Mouse (Mus musculus) olfactory bulb, adult 2 months (tissue): ENCODE measurements around the gene Tmem40. TPM values are rescaled to one million over a fixed set of nuclear protein-coding genes. Genes with fewer than 3 reads are reported as not detected.

Experiments
- H3K27ac ChIP-seq: fragments of 200-500 bp; 2 replicates; pipeline ENCODE4 v1.5.1; 2012; ENCODE audit warnings: low read depth, low read length; ENCODE audit not compliant: insufficient read depth
- H3K4me1 ChIP-seq: fragments of 200-500 bp; 2 replicates; pipeline ENCODE4 v1.6.1; 2012; ENCODE audit warnings: low read length; ENCODE audit not compliant: control insufficient read depth, insufficient read depth
- H3K4me3 ChIP-seq: fragments of 200-500 bp; 2 replicates; pipeline ENCODE4 v1.5.1; 2012; ENCODE audit warnings: mild to moderate bottlenecking, low read depth, low read length, moderate library complexity; ENCODE audit not compliant: insufficient read depth
- CTCF ChIP-seq: fragments of 200-500 bp; IDR thresholded peaks from 2 replicates; pipeline ENCODE4 v1.5.1; 2012; ENCODE audit warnings: low read depth, mild to moderate bottlenecking, low read length, moderate library complexity; ENCODE audit not compliant: insufficient read depth
- POLR2A ChIP-seq: fragments of 200-500 bp; IDR thresholded peaks from 2 replicates; pipeline ENCODE4 v1.6.1; 2012; ENCODE audit warnings: mild to moderate bottlenecking, low read depth, low read length, moderate library complexity; ENCODE audit not compliant: insufficient read depth
- WGBS: fragments of 180-500 bp; shearing (Covaris S2); methylation state at CpG from one replicate; pipeline ENCODE4 v1.1.7; 2018; 5-methylcytosine and 5-hydroxymethylcytosine counted together
- polyA plus RNA-seq: library from polyadenylated mRNA; stranded (reverse); fragments of >200 nt; gene quantifications from 2 replicates; pipeline ENCODE4 v1.2.4, GENCODE M21; 2012; ENCODE audit warnings: low replicate concordance; ENCODE audit not compliant: missing spikeins, insufficient read depth, insufficient read length

Tmem40 gene
- polyA plus RNA-seq, 1 experiment, result not detected

DNA sequence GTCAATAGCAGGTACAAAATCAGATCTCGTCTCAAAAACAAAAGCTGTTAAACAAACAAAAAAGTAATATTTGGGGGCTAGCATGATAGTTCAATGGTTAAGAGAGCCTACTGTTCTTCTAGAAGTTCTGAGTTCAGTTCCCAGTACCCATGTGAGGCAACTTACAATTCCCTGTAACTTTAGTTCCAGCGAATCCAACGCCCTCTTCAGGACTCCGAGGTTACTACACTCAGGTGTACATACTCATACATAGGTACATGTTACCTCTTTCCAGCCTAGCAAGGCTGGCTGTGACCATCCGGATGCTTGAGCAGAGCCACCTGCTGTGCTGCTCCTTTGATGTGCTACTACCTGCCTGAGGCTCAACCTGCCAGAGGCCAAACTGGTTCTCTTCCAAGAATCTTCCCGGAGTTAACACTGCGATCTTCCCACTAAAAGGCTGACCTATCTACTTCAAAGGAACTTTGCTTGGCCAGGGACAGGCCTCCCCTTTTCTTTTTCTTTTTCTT is 65.4 kb downstream of the Tmem40 start:
- 90% methylated on average over 7 of the region's 7 CpGs for WGBS
- Histone ChIP-seq H3K27ac (no peak overlapping the region), H3K4me3 (no peak overlapping the region), H3K4me1 (peaks cover 19% of the 10 kb centered on the region)
- TF ChIP-seq POLR2A (no peak), CTCF (no peak)

DNA sequence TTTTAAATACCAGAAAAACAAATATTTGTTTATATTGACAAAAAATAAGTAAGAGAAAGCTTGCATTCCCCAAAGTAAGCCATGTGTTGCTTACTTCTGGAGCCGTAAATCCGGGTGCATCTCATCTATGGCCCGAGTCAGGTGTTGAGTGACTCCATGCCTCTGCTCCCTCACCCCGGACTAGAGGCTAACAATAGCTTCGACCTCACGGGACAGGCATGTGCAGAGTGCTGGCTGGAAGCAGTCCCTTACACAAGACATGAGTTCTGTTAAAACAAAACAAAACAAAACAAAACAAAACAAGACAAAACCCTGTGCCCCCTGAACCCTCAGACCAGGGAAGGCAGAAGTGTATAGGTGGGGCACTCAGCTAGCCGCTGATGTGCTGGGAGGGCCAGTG is 67.1 kb downstream of the Tmem40 start:
- no peak overlapping the region; the same call in 1 of the 2 replicates for H3K27ac ChIP-seq
- peaks cover 19% of the 10 kb centered on the region for H3K4me1 ChIP-seq
- no peak overlapping the region for H3K4me3 ChIP-seq
- WGBS, result 43% methylated on average over 7 of the region's 7 CpGs
- no peak for TF ChIP-seq POLR2A
- no peak for TF ChIP-seq CTCF

DNA sequence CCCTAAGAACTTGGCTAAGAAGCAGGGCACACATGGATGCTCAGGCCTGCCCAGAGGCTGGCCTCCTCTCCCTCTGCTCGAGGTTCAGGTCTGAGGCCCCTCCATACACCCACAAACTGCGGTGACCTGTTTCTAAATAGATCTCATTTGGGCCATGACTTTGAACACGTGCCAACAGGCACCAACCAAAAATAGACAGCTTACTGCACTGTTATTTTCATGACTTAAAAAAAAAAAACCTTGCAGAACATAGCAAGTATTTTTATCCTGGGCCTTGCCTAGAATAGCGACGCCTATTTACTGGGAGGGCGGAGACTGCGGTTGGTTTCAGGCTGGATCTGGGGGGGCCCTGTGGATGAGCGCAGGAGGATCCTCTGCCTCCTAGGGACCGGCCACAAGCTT is 67.8 kb downstream of the Tmem40 start:
- Histone ChIP-seq H3K27ac (peak overlapping the region; percentile 53), H3K4me3 (no peak overlapping the region), H3K4me1 (peaks cover 19% of the 10 kb centered on the region)
- WGBS, result 20% methylated on average over 9 of the region's 9 CpGs
- no peak for TF ChIP-seq POLR2A
- no peak for TF ChIP-seq CTCF

DNA sequence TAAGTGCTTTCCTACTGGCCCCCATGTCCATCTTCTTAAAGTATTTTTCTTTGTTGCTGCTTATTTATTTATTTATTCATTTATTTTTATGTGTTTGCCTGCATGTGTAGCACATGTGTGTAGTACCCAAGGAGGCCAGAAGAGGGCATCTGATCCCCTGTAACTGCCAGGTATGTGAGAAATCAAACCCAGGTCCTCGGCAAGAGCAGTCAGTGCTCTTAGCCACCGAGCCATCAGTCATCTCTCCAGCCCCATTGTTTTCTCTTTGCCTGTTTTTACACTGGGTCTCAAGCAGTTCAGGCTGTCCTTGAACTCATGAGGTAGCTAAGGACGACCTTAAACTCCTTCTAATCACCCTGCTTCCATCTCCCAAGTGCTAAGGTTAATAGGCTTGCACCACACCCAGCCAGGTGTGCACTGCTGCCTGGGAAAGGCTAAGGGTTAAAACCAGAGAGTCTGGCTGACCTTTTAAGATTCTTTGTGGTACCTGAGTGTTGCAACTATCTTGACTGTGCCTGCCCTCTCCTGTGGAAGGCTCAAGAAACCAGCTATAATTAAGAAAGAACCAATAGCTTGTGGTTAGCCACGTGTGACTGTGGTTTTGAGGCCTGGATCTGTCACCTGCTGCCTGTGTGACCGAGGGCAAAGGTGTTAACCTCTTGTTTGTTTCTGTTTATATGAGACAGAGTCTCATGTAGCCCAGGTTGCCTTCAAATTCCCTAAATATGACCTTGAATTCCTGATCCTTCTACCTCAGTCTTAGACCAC is 69.1 kb downstream of the Tmem40 start:
- Histone ChIP-seq H3K4me1 (peaks cover 18% of the 10 kb centered on the region), H3K4me3 (no peak overlapping the region), H3K27ac (no peak overlapping the region)
- 77% methylated on average over 5 of the region's 5 CpGs for WGBS
- TF ChIP-seq CTCF (0 out of 2 replicates have a peak, but pooled peaks have one; percentile 13), POLR2A (no peak)

DNA sequence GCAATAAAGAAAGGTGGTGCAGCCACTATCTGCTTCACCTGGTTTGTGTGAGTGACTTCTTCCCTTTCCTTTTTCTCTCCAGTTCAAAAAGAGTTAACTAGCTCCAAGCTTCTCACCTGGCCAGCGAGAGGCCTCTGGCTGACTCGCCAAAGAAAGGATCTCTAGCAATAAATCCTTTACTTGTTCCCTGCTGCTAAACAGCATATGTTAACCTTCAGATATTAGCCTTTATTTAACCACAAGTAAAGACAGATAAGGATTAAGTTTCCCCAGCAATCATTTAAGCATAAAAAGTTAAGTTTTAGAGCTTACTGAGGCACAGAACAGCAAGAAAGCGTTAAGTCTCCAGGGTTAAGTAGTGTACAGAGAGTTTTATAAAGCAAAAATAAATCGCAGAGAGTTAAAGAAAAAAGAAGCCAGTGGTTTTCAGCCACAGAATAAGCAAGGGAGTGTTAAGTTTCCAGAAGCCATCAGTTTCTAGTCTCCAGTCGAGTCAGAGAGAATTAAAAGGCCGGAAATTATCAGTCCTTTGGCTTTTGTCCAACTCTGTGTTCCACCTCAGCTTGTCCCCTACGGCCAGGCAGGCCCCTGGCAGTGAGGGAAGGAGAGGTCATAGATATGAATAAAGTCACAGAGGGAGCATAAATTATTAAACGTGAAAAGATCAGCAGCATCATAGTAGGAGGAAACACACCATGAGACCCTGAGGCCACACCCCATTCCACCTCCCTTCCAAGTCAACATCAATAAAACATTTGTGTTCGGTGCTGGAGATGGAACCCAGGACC is 69.9 kb downstream of the Tmem40 start:
- no peak overlapping the region for H3K4me3 ChIP-seq
- no peak overlapping the region for H3K27ac ChIP-seq
- WGBS, result 64% methylated on average over 9 of the region's 9 CpGs
- H3K4me1 ChIP-seq, result peaks cover 15% of the 10 kb centered on the region
- TF ChIP-seq CTCF, result no peak

DNA sequence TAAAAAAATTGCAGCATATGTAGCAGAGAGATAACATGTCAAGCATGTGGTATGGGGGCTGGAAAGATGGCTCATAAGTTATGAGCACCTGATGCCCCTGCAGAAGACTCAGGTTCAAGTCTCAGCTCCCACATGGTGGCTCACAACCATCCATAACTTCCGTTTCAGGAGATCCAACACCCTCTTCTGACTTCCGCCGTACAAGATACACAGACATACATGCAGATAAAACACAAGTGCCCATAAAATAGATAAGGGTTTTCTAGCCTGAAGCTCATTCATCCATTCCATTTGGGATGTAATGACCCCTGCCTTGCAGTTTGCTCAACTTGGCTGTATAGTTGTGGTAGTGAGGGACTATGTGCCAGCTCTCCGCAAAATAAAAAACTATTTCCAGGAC is 72.1 kb downstream of the Tmem40 start:
- H3K4me1 ChIP-seq, result peaks cover 10% of the 10 kb centered on the region
- 95% methylated on average over 4 of the region's 4 CpGs for WGBS
- TF ChIP-seq CTCF (no peak), POLR2A (no peak)
- no peak overlapping the region for H3K4me3 ChIP-seq
- H3K27ac ChIP-seq, result no peak overlapping the region

DNA sequence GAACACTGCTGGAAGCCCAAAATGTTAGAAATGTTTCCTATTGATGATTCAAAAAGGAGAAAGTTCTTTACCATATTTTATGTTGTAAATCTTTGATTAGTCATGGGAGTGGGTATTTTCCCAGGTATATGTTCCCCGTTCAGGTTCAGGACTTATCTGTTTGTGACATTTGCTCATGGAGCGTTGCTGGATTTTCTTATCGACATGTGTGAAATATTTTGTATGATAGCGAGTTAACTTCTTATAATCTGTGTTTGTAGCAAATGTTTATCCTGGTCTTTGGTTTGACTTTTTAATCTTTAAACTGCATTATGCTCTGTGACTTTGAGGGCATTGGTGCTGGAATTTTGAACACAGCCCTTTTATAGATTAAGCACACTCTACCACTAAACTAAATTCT is 73.6 kb downstream of the Tmem40 start:
- no peak for TF ChIP-seq CTCF
- no peak for TF ChIP-seq POLR2A
- Histone ChIP-seq H3K4me3 (no peak overlapping the region), H3K4me1 (peaks cover 4% of the 10 kb centered on the region; the same call in 1 of the 2 replicates), H3K27ac (no peak overlapping the region)
- WGBS, result 90% methylated on average over 4 of the region's 4 CpGs

DNA sequence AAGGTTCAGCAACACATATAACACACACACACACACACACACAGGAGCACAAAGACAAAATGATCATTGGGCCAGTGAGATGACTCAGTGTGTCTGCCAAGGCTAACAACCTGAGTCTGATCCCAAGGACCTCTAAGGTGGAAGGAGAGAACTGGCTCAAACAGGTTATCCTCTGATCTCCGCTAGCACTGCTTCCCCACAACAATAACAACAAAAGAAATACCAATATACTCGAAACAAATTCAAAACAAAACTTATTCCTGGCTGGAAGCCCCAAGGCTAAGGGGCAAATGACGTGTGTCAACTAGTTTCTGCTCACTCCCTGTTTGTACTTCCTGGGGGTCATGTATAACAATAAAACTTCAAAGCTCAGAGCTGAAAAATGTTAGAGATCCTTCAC is 74.5 kb downstream of the Tmem40 start:
- TF ChIP-seq POLR2A (no peak), CTCF (no peak)
- Histone ChIP-seq H3K27ac (no peak overlapping the region), H3K4me1 (peaks cover 4% of the 10 kb centered on the region; the same call in 1 of the 2 replicates), H3K4me3 (no peak overlapping the region)
- 77% methylated on average over 3 of the region's 3 CpGs for WGBS

DNA sequence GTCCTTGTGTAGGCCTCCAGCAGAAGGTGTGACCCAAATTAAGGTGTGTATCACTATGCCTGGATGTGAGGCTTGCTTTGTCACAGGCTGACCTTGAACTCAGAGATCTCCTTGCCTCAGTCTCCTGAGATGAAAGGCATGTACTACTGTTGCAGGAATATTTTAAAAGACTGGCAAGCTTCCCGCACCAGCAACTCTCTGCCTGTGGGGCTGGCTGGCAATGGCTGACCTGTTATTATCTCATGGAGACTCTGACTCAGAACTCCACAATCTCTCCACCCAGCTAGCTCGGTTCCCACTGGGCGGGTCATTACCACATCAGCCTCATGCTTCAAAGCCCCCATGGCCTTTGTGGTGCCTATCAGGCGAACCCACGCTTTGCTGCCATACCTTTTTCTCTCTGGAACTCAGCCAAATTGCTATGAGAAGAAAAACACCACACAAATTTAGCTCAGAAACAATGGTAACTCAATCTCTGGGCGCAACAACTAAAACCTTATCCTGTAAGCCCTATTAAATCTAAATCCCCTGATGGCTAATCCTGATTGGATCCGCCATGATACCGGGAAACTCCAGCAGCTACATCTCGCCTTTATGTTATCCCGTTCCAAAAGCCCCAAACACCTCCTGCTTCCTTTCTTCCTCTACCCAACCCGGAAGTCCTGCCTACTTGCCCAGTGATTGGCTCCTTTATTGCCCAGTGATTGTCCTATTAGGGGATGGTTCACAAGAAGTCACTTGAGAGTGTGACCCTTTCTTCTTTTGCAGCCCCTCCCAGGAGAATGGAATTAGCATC is 77.2 kb downstream of the Tmem40 start:
- peak overlapping the region; percentile 73 for H3K27ac ChIP-seq
- H3K4me1 ChIP-seq, result peaks cover 8% of the 10 kb centered on the region; the same call in 1 of the 2 replicates
- no peak overlapping the region for H3K4me3 ChIP-seq
- 29% methylated on average over 11 of the region's 11 CpGs for WGBS
- TF ChIP-seq POLR2A, result no peak
- TF ChIP-seq CTCF, result no peak
